Mouse (Mus musculus) layer of hippocampus, postnatal 14 days (tissue): ENCODE measurements at regions not wholly inside any gene's neighbourhood (a gene's known extent, or its start where the extent isn't known, plus 50 kb on each side); places are given as distances from the start of the nearest gene placed in this dataset.

Experiments used
- DNase-seq, 2 experiments: peaks; one replicate each; pipeline ENCODE4 v3.0.0; 2021 to 2022; ENCODE audit warnings: low spot score in 2 of 2, mixed read lengths in 1 of 2

DNA sequence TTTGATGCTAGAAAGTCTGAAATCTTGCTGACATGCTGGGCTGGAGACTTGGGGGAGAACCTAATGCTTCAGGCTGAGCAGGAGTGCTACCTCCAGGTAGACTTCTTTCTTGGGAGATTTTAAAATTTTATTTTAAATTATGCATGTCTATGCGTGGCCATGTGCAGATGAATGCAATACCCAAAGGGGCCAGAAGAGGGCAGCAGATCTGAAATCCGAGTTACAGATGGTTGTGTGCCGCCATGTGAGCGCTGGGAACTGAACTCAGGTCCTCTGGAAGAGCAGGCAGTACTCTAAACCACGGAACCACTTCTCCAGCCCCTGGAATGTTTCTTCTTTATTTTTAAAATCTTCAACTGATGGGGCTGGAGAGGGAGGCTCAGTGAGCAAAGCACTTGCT, 135.8 kb downstream of the Slc4a3 start:
- no peak for DNase-seq

DNA sequence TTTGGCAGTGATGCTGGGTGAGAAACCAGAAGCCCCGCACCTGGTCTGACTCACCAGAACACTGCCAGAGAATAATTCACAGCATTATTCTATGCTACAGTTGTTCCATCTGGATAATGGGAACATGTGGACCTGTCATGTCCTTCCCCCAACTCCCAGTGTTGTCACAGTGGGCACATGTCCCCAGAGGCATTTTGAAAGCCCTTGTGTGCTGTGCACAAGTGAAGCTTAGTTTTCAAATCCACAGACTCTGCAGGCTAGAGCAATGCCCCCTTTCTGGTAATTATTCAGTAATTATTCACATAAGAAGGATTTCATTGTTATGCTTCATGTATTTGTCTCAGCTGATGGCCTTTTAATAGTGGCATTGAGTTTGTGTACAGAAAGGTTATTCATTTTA, 146.7 kb downstream of the Slc4a3 start:
- peak in 1 of 2 experiments; percentile 19 for DNase-seq

GRCm38 (mm10) chr1:75693231-75693914, 147.3 kb downstream of the Slc4a3 start:
- peak in 1 of 2 experiments; percentile 44 for DNase-seq

- DNase-seq: peak; percentile 51 to 58
Observed at GRCm38 (mm10) chr1:75704832-75705650, 159.0 kb downstream of the Slc4a3 start.

DNA sequence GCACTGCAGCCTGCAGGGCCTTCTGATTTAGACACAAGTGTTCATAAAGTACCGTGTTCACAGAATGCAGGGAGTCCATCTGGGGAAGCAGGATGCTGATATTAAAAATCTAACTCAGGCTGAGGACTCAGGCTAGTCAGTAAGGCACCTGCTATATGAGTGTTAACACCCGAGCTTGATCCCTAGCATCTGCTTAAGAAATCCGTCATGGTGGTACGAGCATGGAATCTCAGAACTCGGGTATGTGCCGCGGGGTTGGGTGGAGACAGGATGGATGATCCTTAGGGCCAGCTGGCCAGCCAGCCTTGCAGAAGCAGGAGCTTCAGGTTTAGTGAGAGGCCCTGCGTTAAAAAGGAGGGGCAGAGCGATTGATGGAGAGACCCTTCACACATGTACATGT, 160.1 kb downstream of the Slc4a3 start:
- no peak for DNase-seq

- no peak for DNase-seq
Observed at GRCm38 (mm10) chr1:75723431-75723830, 177.4 kb downstream of the Slc4a3 start.

- DNase-seq: no peak
Observed at GRCm38 (mm10) chr1:75725329-75725728, 179.3 kb downstream of the Slc4a3 start.

- DNase-seq: peak; percentile 77 to 89
Observed at GRCm38 (mm10) chr1:75728859-75729258, 182.8 kb downstream of the Slc4a3 start.

- no peak for DNase-seq
Observed at GRCm38 (mm10) chr1:75733791-75734190, 187.7 kb downstream of the Slc4a3 start.

- DNase-seq: no peak
Observed at GRCm38 (mm10) chr1:75738651-75739050, 192.6 kb downstream of the Slc4a3 start.

GRCm38 (mm10) chr1:75749665-75750221, 203.7 kb downstream of the Slc4a3 start:
- peak; percentile 33 to 38 for DNase-seq

GRCm38 (mm10) chr1:75772131-75772530, 226.1 kb downstream of the Slc4a3 start:
- DNase-seq: no peak

DNA sequence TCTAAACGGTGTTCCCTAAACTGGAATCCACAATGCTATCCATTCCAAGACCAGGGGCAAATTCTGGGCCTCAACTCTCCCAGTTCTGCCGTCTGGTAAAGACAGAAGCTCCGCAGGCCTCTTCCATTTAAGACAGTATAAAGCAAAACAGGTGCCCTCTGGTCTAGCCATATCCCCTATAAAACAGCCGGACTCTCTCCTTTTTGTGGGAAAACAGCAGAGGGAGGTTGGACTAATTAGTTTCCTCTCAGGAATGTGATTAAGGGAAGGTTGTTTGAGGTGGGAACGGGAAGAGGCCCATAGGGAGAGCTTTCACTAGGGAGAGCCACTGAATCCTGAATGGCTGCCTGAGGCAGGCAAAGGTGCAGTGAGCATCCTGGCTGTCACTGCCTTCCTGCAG, 226.9 kb downstream of the Slc4a3 start:
- no peak for DNase-seq

DNA sequence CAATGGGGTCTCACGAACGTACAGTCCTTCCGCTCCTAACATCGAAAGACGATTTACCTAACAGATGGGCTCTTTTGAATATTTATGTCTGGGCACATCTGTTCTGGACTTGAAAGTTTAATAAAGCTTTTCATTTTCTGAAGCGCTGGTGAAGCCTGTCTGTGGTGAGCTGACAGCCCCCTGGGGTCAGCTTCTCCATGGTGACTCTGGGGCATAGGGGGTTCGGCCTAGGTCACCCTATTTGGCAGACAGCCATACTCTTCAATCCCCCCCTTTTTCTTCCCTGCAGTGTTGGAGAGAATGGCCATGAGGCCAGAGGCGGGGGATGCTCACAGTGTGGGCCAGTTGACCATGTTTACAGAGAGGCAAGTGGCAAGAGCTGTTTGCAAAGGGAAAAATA, 232.8 kb downstream of the Slc4a3 start:
- DNase-seq: no peak

DNA sequence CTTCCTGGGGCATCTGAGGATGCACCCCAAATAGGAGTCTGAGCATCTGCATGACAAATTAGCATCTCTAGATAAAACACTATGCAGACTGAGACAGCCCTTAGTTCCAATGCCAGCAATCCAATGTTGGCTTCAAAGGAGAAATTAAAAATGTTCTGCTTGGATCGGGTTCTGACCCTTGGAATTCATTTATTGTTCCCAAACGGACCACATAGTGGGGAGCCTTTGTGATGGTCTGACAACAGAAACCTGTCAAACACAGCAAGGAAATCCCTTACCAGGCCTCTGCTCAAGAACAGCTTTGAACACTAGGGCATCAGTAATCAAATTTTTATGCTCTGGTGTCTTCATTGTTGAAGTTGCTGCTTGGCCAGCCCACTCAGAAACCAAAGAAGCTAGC, 237.1 kb downstream of the Slc4a3 start:
- DNase-seq: no peak

DNA sequence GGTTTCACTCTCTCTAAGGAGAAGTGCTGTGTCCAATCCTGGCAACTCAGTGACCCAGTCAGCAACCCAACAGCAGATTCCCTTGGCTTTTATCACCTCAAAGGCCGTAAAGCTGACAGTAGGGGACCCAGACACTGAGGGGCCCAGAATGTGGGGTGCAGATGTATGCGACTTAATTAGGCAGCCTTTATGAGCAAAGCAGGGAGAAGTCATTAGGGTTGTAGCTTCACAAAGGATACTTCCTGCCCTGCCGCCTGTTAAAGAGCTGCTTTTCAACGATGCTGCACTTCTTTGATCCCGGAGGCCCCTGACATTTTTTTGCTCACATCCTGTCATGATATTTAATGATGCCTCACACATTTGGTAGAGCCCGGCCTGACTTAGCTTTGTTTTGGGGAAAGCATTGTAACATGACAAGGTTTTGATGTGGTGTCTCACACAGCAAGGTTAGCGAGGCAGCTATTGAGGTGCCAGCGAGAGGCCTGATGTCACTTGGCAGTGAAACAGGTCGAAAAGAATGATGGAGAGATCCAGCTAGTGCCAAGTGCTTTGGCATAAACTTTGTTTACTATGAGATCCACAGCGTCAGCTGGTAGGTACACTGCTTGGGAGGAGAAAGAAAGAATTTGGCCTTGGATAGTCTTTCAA, 240.2 kb downstream of the Slc4a3 start:
- DNase-seq: no peak

GRCm38 (mm10) chr1:75791509-75791908, 245.4 kb downstream of the Slc4a3 start:
- DNase-seq: no peak

- no peak for DNase-seq
Observed at GRCm38 (mm10) chr1:75797793-75798192, 251.7 kb downstream of the Slc4a3 start.

GRCm38 (mm10) chr1:75798375-75799099, 252.5 kb downstream of the Slc4a3 start:
- DNase-seq: no peak

DNA sequence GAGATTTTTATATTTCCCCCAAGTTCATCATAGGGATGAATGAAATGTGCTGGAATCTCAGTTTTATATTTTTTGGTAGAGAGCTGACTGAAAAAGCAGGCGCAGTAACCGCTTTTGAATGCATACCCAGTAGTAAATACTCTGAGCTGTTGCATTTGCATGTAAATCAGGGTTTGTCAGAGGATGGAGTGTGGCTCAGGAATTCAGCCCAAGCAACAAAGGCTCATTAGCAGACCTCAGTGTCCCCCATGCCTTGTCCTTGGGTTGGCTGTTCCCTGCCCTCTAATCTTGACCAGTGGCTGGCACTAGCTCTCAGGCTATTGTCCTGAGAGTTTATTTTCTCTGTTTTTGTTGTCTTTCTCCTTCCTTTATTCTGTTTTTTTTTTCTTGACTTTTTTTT, 258.4 kb downstream of the Slc4a3 start:
- no peak for DNase-seq

DNA sequence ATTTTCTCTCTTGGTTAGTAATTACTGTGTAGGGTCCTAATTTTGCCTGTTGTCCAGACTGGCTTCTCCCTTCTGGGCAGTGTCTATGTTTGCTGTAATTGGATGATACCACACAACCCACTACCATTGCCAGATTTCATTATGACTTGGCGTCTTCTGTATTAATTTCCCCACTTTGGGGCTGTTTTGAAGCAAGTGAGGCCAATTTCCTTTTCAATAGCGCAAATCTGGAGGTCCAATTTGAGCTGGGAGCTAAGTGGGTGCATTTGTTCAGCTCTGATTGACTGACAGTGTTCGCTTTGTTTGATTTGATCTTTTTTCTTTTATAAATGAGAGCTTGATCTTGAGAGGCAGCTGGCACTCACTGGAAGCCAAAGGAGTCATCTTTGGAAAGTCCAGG, 266.4 kb downstream of the Slc4a3 start:
- DNase-seq: peak; percentile 9 to 64
